Mouse (Mus musculus): ENCODE results near the gene Ccr10. TPM values are rescaled to one million over a fixed set of nuclear protein-coding genes. Genes with fewer than 3 reads are reported as not detected.

Gene Ccr10
- polyA plus RNA-seq, 1 experiment from 2014 or later, result not detected

GRCm38 (mm10) chr11:101176933-101177773, 1.9 kb upstream of the Ccr10 start:
- peak overlapping the region; percentile 29; the same call in 1 of the 2 replicates for H3K4me3 ChIP-seq (ENCODE audit: low read depth, low read length)
- H3K9ac ChIP-seq (ENCODE audit: low read depth, low read length), result no peak overlapping the region
- 26% methylated on average over 22 of the region's 22 CpGs for WGBS
- no peaks in the 10 kb centered on the region for H3K36me3 ChIP-seq (ENCODE audit: control insufficient read depth, insufficient read depth, low read length)
- 0 out of 2 replicates have a peak, but pooled peaks have one; percentile 12 for ATAC-seq (ENCODE audit: low read depth)
- H3K4me1 ChIP-seq (ENCODE audit: control insufficient read depth, insufficient read depth, low read length), result peaks cover 27% of the 10 kb centered on the region
- no peak overlapping the region for H3K27ac ChIP-seq (replicated peaks; ENCODE audit: low read depth, low read length)
- DNase-seq (ENCODE audit: low spot score), result peak; percentile 67
- peak overlapping the region; percentile 58 for H3K4me2 ChIP-seq (ENCODE audit: low read depth, low read length)
- peaks cover 41% of the 10 kb centered on the region for H3K27me3 ChIP-seq (replicated peaks; ENCODE audit: control insufficient read depth, insufficient read depth, low read length)
- no peaks in the 10 kb centered on the region for H3K9me3 ChIP-seq (ENCODE audit: control insufficient read depth, low read length)

GRCm38 (mm10) chr11:101176117-101176691, 961 bp upstream of the Ccr10 start:
- Histone ChIP-seq H3K4me3 (ENCODE audit: low read depth, low read length) (peak overlapping the region; percentile 29), H3K36me3 (ENCODE audit: control insufficient read depth, insufficient read depth, low read length) (no peaks in the 10 kb centered on the region), H3K27me3 (replicated peaks; ENCODE audit: control insufficient read depth, insufficient read depth, low read length) (peaks cover 41% of the 10 kb centered on the region), H3K27ac (replicated peaks; ENCODE audit: low read depth, low read length) (no peak overlapping the region), H3K4me1 (ENCODE audit: control insufficient read depth, insufficient read depth, low read length) (peaks cover 30% of the 10 kb centered on the region), H3K9me3 (ENCODE audit: control insufficient read depth, low read length) (no peaks in the 10 kb centered on the region), H3K9ac (ENCODE audit: low read depth, low read length) (0 out of 2 replicates have a peak overlapping the region, but pooled peaks have one; percentile 17), H3K4me2 (ENCODE audit: low read depth, low read length) (peak overlapping the region; percentile 58)
- DNase-seq (ENCODE audit: low spot score) (no peak), ATAC-seq (ENCODE audit: low read depth) (no peak)
- 1% methylated on average over 20 of the region's 25 CpGs for WGBS

- Histone ChIP-seq H3K4me3 (ENCODE audit: low read depth, low read length) (peak overlapping the region; percentile 29), H3K9ac (ENCODE audit: low read depth, low read length) (peak overlapping the region; percentile 28; the same call in 1 of the 2 replicates), H3K27ac (replicated peaks; ENCODE audit: low read depth, low read length) (no peak overlapping the region), H3K9me3 (ENCODE audit: control insufficient read depth, low read length) (no peaks in the 10 kb centered on the region), H3K4me2 (ENCODE audit: low read depth, low read length) (peak overlapping the region; percentile 58), H3K36me3 (ENCODE audit: control insufficient read depth, insufficient read depth, low read length) (no peaks in the 10 kb centered on the region), H3K27me3 (replicated peaks; ENCODE audit: control insufficient read depth, insufficient read depth, low read length) (peaks cover 41% of the 10 kb centered on the region), H3K4me1 (ENCODE audit: control insufficient read depth, insufficient read depth, low read length) (peaks cover 30% of the 10 kb centered on the region)
- 8% methylated on average over 11 of the region's 11 CpGs for WGBS
- no peak for ATAC-seq (ENCODE audit: low read depth)
- no peak for DNase-seq (ENCODE audit: low spot score)
Measured at GRCm38 (mm10) chr11:101175636-101176116, 433 bp upstream of the Ccr10 start.

- ATAC-seq (ENCODE audit: low read depth), result no peak
- H3K4me1 ChIP-seq (ENCODE audit: control insufficient read depth, insufficient read depth, low read length), result peaks cover 34% of the 10 kb centered on the region
- no peaks in the 10 kb centered on the region for H3K36me3 ChIP-seq (ENCODE audit: control insufficient read depth, insufficient read depth, low read length)
- peaks cover 51% of the 10 kb centered on the region for H3K27me3 ChIP-seq (replicated peaks; ENCODE audit: control insufficient read depth, insufficient read depth, low read length)
- H3K9ac ChIP-seq (ENCODE audit: low read depth, low read length), result peak overlapping the region; percentile 62; the same call in 1 of the 2 replicates
- no peak for DNase-seq (ENCODE audit: low spot score)
- H3K4me2 ChIP-seq (ENCODE audit: low read depth, low read length), result peak overlapping the region; percentile 84
- H3K9me3 ChIP-seq (ENCODE audit: control insufficient read depth, low read length), result no peaks in the 10 kb centered on the region
- H3K27ac ChIP-seq (replicated peaks; ENCODE audit: low read depth, low read length), result no peak overlapping the region
- WGBS, result 21% methylated on average over 5 of the region's 9 CpGs
- peak overlapping the region; percentile 37; the same call in 1 of the 2 replicates for H3K4me3 ChIP-seq (ENCODE audit: low read depth, low read length)
Measured at GRCm38 (mm10) chr11:101174389-101174745, 876 bp downstream of the Ccr10 start.

- H3K9me3 ChIP-seq (ENCODE audit: control insufficient read depth, low read length), result no peaks in the 10 kb centered on the region
- 1% methylated on average over 52 of the region's 61 CpGs for WGBS
- peak overlapping the region; percentile 84 for H3K4me2 ChIP-seq (ENCODE audit: low read depth, low read length)
- H3K4me1 ChIP-seq (ENCODE audit: control insufficient read depth, insufficient read depth, low read length), result peaks cover 39% of the 10 kb centered on the region
- H3K4me3 ChIP-seq (ENCODE audit: low read depth, low read length), result peak overlapping the region; percentile 37
- DNase-seq (ENCODE audit: low spot score) (peak; percentile 82), ATAC-seq (ENCODE audit: low read depth) (peak; percentile 45)
- H3K27ac ChIP-seq (replicated peaks; ENCODE audit: low read depth, low read length), result peak overlapping the region; percentile 24; the same call in 1 of the 2 replicates
- peak overlapping the region; percentile 62 for H3K9ac ChIP-seq (ENCODE audit: low read depth, low read length)
- no peaks in the 10 kb centered on the region for H3K36me3 ChIP-seq (ENCODE audit: control insufficient read depth, insufficient read depth, low read length)
- peaks cover 57% of the 10 kb centered on the region for H3K27me3 ChIP-seq (replicated peaks; ENCODE audit: control insufficient read depth, insufficient read depth, low read length)
Measured at GRCm38 (mm10) chr11:101173631-101174388, 1.4 kb downstream of the Ccr10 start.

- Histone ChIP-seq H3K9ac (ENCODE audit: low read depth, low read length) (no peak overlapping the region), H3K27me3 (replicated peaks; ENCODE audit: control insufficient read depth, insufficient read depth, low read length) (peaks cover 60% of the 10 kb centered on the region), H3K36me3 (ENCODE audit: control insufficient read depth, insufficient read depth, low read length) (no peaks in the 10 kb centered on the region; the same call in 1 of the 2 replicates), H3K4me1 (ENCODE audit: control insufficient read depth, insufficient read depth, low read length) (peaks cover 42% of the 10 kb centered on the region), H3K4me2 (ENCODE audit: low read depth, low read length) (peak overlapping the region; percentile 84), H3K4me3 (ENCODE audit: low read depth, low read length) (peak overlapping the region; percentile 37), H3K9me3 (ENCODE audit: control insufficient read depth, low read length) (no peaks in the 10 kb centered on the region), H3K27ac (replicated peaks; ENCODE audit: low read depth, low read length) (peak overlapping the region; percentile 24)
- DNase-seq (ENCODE audit: low spot score) (peak; percentile 78), ATAC-seq (ENCODE audit: low read depth) (no peak)
- WGBS, result 3% methylated on average over 11 of the region's 11 CpGs
Measured at GRCm38 (mm10) chr11:101173112-101173511, 2.1 kb downstream of the Ccr10 start.

- Histone ChIP-seq H3K4me3 (ENCODE audit: low read depth, low read length) (peak overlapping the region; percentile 52), H3K36me3 (ENCODE audit: control insufficient read depth, insufficient read depth, low read length) (peaks cover 5% of the 10 kb centered on the region), H3K4me1 (ENCODE audit: control insufficient read depth, insufficient read depth, low read length) (peaks cover 42% of the 10 kb centered on the region), H3K27ac (replicated peaks; ENCODE audit: low read depth, low read length) (peak overlapping the region; percentile 88), H3K27me3 (replicated peaks; ENCODE audit: control insufficient read depth, insufficient read depth, low read length) (peaks cover 60% of the 10 kb centered on the region), H3K4me2 (ENCODE audit: low read depth, low read length) (peak overlapping the region; percentile 84), H3K9me3 (ENCODE audit: control insufficient read depth, low read length) (no peaks in the 10 kb centered on the region), H3K9ac (ENCODE audit: low read depth, low read length) (peak overlapping the region; percentile 63)
- ATAC-seq (ENCODE audit: low read depth), result no peak
- DNase-seq (ENCODE audit: low spot score), result no peak
- 6% methylated on average over 5 of the region's 5 CpGs for WGBS
Measured at GRCm38 (mm10) chr11:101172434-101172815, 2.8 kb downstream of the Ccr10 start.

All from embryonic facial prominence, embryonic 14.5 days (tissue).